Mouse (Mus musculus): Measurements from ENCODE around the gene Sohlh2.

DNA sequence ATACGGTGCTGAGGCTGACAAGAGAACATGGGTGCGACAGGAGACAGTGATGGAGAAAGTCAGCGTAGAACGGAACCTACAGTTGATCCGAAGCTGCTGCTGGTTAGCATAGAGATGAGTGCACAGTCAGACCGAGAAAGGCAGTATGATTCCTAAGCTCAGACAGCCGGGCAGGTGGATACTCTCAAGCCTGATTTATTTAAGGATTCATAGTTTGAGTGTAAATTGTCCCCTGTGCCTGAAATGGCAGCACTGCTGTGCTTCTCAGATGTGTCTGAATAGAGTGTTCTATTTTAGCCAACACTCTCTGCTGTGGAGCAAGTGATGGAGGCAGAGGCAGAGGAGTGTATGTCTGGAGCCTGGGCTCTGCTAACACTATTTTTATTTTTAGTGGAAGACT lies 27.7 kb upstream of the Sohlh2 start:
- no peak for TF ChIP-seq CTCF (IDR thresholded peaks at IDR 0.05; ENCODE audit: extremely low read depth, insufficient read length, insufficient replicate concordance, low read depth, low read length)
- no peak for TF ChIP-seq POLR2A (IDR thresholded peaks at IDR 0.05; ENCODE audit: low read depth, low read length)
